Mouse (Mus musculus) urinary bladder, postnatal 4 days (tissue): ENCODE results near the gene Fgfr2.
A peak's percentile ranks its signal among the peaks of the same experiment; 100 is the strongest.

Experiments used
- DNase-seq, 2 experiments: peaks; one replicate each; pipeline ENCODE4 v3.0.0; 2021 to 2022; ENCODE audit warnings: low spot score in 2 of 2

Fgfr2 gene

GRCm38 (mm10) chr7:132337268-132337917 is 785.8 kb downstream of the Fgfr2 start:
- no peak for DNase-seq

GRCm38 (mm10) chr7:132336781-132337180 is 786.4 kb downstream of the Fgfr2 start:
- no peak for DNase-seq

- DNase-seq = no peak
Observed at GRCm38 (mm10) chr7:132335367-132335766, 787.8 kb downstream of the Fgfr2 start.

- no peak for DNase-seq
Observed at GRCm38 (mm10) chr7:132333078-132333477, 790.1 kb downstream of the Fgfr2 start.

GRCm38 (mm10) chr7:132332176-132332575 is 791.0 kb downstream of the Fgfr2 start:
- DNase-seq = no peak

- no peak for DNase-seq
Observed at GRCm38 (mm10) chr7:132330179-132330578, 793.0 kb downstream of the Fgfr2 start.

GRCm38 (mm10) chr7:132328648-132329047 is 794.5 kb downstream of the Fgfr2 start:
- no peak for DNase-seq

GRCm38 (mm10) chr7:132325549-132326331 is 797.4 kb downstream of the Fgfr2 start:
- DNase-seq = peak; percentile 60 to 70

- DNase-seq = no peak
Observed at GRCm38 (mm10) chr7:132323430-132323829, 799.7 kb downstream of the Fgfr2 start.

GRCm38 (mm10) chr7:132321392-132321958 is 801.7 kb downstream of the Fgfr2 start:
- no peak for DNase-seq

GRCm38 (mm10) chr7:132317036-132317541 is 806.1 kb downstream of the Fgfr2 start, which contains the start of gene Chst15:
TSS of gene Chst15 (minus strand) at chr7:132317228.
- peak in 1 of 2 experiments; percentile 45 for DNase-seq

GRCm38 (mm10) chr7:132316101-132317035 is 806.8 kb downstream of the Fgfr2 start:
- DNase-seq = peak; percentile 66 to 73

- peak; percentile 72 to 80 for DNase-seq
Observed at GRCm38 (mm10) chr7:132315149-132316091, 807.7 kb downstream of the Fgfr2 start.

- DNase-seq = no peak
Observed at GRCm38 (mm10) chr7:132312396-132312795, 810.8 kb downstream of the Fgfr2 start.

- no peak for DNase-seq
Observed at GRCm38 (mm10) chr7:132308537-132309191, 814.5 kb downstream of the Fgfr2 start.

- DNase-seq = no peak
Observed at GRCm38 (mm10) chr7:132307722-132308271, 815.4 kb downstream of the Fgfr2 start.

GRCm38 (mm10) chr7:132306671-132307412 is 816.3 kb downstream of the Fgfr2 start:
- DNase-seq = no peak

GRCm38 (mm10) chr7:132305492-132306375 is 817.4 kb downstream of the Fgfr2 start:
- no peak for DNase-seq
